Mouse (Mus musculus) adipose tissue, adult 10 weeks (tissue): ENCODE measurements around the gene Mnd1. TPM values are rescaled to one million over a fixed set of nuclear protein-coding genes. Genes with fewer than 3 reads are reported as not detected.

Source experiments
- polyA plus RNA-seq: library from polyadenylated mRNA; stranded (reverse); fragments of 350-450 nt; fragmentation: Illumina TruSeq; extraction: RNeasy Lipid Tissue Mini Kit (QIAGEN cat#74804); gene quantifications from one replicate; pipeline ENCODE4 v1.2.3, GENCODE M21; 2014; ENCODE audit warnings: low read depth, low replicate concordance

Mnd1 gene
- polyA plus RNA-seq: 7.2 TPM

DNA sequence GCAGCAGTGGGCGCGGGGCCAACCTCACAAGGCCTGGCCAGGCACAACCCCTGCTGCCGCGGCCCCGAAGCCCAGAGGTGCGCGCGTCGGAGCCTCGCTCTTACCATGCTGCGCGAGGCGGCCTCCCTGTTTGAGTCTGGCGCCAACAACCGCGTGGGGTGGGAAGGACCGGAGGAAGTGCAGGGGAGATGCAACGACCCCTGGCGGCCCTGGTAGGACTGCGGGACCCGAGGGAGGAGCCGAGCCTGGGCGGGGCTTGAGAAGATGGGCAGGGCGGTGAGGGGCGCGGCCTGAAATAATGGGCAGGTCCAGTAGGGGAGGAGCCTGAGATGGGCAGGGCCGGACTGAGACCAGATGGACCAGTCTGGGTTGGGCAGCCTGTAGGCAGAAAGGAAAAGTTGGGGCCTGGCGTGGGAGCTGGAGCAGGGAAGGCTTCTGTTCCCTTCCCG lies at the start of gene Mnd1:
Mnd1 (minus strand) TSS at position 229 of the 449 bp plus-strand sequence.

DNA sequence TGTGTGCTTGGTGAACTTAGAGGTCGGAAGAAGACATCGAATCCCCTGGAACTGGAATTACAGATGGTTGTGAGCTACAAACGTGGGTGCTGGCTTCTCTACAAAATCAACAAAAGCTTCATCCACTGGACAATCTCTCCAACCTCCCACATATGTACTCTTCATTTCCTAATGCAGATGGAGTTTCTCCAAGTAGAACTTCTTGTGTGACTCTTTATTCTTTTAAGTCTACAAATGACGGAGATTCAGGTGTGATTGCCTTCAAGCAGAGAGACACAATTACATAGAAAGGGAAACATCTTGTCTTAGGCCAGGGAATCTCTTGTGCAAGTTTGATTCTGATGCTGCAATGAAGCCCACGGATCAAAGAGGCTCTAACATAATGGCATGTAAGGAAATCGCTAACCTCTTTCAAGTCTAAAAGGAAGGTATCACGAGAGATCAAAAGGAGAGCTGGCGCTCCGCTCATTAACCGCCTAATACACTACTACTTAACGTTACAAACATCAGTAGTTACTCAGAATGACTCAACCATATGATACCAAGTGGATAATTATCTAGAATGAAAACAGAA lies 18.1 kb upstream of the Mnd1 start, which contains the start of gene Gm6525:
Gm6525 (plus strand) TSS at position 524 of the 574 bp plus-strand sequence.

DNA sequence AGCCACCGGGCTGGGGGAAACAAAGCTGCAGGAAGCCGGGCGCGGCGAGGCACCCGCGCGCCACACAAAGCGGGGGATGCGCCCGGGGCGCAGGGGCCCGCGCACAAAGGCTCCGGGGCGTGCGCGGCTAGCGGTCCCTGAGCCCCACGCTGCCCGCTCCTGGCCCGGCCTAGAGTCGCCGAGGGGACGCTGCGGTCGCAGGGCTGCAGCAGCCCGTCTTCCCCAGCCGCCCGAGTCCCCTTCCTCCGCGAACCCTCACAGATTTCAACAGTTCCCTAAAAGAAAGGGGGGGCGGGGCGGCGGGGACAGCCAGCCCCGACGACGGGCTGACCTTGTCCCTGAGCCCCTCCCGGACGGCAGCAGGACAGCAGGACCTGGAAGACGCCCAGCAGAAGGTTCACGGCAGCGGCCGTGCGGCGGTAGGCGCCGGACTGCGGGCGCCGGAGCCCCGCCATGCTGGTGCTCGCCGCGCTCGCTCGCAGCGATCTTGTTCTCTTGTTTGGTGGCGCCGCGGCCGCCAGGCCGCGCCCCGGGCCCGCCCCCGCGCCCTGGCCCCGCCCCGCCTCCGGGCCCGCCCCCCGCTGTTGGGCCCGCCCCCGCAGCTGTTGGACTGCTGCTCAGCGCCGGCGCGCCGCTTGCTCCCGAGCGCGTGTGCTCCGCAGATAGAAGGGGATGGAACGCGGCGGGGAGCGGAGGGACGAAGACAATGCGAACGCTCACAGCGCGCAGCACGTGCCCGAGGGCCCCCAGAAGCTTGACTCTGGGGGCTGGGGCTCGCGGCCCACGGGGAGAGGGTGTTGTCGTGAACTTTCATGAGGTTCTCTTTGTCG lies 115.7 kb downstream of the Mnd1 start, which contains the start of gene Tmem131l:
Tmem131l (minus strand) TSS at position 530 of the 830 bp plus-strand sequence.

Other genes starting within 250 kb of the Mnd1 start
- gene Tmem131l, start 115.6 kb downstream of the Mnd1 start, polyA plus RNA-seq: 15.6 TPM
- not detected for gene Gm6525, start 18.3 kb upstream of the Mnd1 start, polyA plus RNA-seq
- 18.8 TPM for gene Trim2, start 151.1 kb upstream of the Mnd1 start, polyA plus RNA-seq